Mouse (Mus musculus) olfactory bulb, adult 2 months (tissue): ENCODE results near the gene Fam92a. TPM values are rescaled to one million over a fixed set of nuclear protein-coding genes. Genes with fewer than 3 reads are reported as not detected.
A peak's percentile ranks its signal among the peaks of the same experiment; 100 is the strongest.
"Not testable (repeated sequence)": the region's sequence is repeated elsewhere in the genome, so short reads cannot be mapped to it uniquely, and the experiment has no call there.

ENCODE experiments used
- H3K27ac ChIP-seq: fragments of 200-500 bp; 2 replicates; pipeline ENCODE4 v1.5.1; 2012; ENCODE audit warnings: low read depth, low read length; ENCODE audit not compliant: insufficient read depth
- H3K4me1 ChIP-seq: fragments of 200-500 bp; 2 replicates; pipeline ENCODE4 v1.6.1; 2012; ENCODE audit warnings: low read length; ENCODE audit not compliant: control insufficient read depth, insufficient read depth
- H3K4me3 ChIP-seq: fragments of 200-500 bp; 2 replicates; pipeline ENCODE4 v1.5.1; 2012; ENCODE audit warnings: mild to moderate bottlenecking, low read depth, low read length, moderate library complexity; ENCODE audit not compliant: insufficient read depth
- CTCF ChIP-seq: fragments of 200-500 bp; IDR thresholded peaks from 2 replicates; pipeline ENCODE4 v1.5.1; 2012; ENCODE audit warnings: low read depth, mild to moderate bottlenecking, low read length, moderate library complexity; ENCODE audit not compliant: insufficient read depth
- POLR2A ChIP-seq: fragments of 200-500 bp; IDR thresholded peaks from 2 replicates; pipeline ENCODE4 v1.6.1; 2012; ENCODE audit warnings: mild to moderate bottlenecking, low read depth, low read length, moderate library complexity; ENCODE audit not compliant: insufficient read depth
- WGBS: fragments of 180-500 bp; shearing (Covaris S2); methylation state at CpG from one replicate; pipeline ENCODE4 v1.1.7; 2018; 5-methylcytosine and 5-hydroxymethylcytosine counted together
- polyA plus RNA-seq: library from polyadenylated mRNA; stranded (reverse); fragments of >200 nt; gene quantifications from 2 replicates; pipeline ENCODE4 v1.2.4, GENCODE M21; 2012; ENCODE audit warnings: low replicate concordance; ENCODE audit not compliant: missing spikeins, insufficient read depth, insufficient read length

The Fam92a gene
- polyA plus RNA-seq = not detected in 2 replicates

DNA sequence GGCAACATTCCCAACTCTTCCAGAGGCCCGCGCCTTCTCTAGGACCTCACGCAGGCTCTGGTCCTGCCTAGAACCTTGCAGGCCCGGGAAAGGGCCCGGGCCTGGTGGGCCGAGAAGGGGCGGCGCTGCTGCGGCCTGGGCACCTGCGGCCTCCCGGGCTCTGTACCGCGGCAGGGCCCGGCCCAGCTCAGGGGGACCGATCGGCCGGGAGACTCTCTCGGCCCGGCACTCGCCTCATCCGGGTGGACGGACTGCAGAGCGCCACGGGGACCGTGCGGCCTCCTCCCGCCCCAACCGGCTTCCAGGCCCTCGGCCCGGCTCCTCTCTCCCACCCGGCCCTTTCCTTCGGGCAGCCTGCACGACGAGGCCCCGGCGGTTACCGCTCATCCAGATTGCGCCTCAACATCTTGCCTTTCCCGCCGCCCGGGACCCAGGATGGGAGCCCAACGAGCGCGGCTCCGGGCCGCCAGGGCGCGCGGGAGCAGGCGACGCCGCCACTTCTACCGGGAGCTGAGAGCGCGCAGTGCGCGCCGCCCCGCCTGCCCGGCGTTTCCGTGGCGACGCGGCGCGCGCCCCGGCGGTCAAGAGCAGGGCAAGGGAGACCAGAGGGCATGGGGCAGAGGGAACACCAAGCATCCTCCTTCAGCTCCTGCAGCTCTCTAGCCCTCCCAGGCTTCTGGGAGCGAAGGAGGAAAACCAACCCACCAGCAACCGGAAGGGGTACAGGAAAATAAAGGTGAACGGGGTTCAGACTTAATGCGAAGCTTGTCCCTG is at the start of gene Fam92a:
TSS of gene Fam92a (minus strand) at position 698 of the 774 bp plus-strand sequence.
- H3K4me3 ChIP-seq = peak within 1 kb of the TSS; percentile 85
- H3K4me1 ChIP-seq = no peaks in the 10 kb centered on the region
- under 1% methylated on average over 74 of the region's 74 CpGs for WGBS
- peak within 1 kb of the TSS; percentile 80 for H3K27ac ChIP-seq
- TF ChIP-seq POLR2A (peak; percentile 56), CTCF (peak; percentile 22; the same call in 1 of the 2 replicates)

DNA sequence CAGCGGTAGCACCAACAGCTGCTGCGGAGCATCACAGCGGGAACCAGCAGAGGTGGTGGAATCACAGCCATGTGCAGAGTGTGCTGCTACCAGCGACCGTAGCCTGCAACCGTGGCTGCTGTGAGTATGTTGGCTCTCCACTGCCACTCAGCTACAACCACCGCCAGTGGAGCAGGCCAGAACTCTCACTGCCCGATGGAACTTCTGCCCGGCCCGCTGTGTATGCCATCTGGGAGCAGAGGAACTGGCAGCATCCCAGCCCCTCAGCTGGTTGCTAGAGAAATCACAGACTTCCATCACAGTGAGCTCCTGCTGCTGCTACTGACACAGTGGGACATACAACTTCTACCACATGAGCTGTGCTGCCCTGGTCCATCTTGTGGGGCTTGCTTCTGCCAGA is 7.2 kb upstream of the Fam92a start:
- no peak overlapping the region for H3K27ac ChIP-seq
- no peaks in the 10 kb centered on the region for H3K4me1 ChIP-seq
- TF ChIP-seq POLR2A = no peak
- TF ChIP-seq CTCF = no peak
- WGBS = 63% methylated on average over 10 of the region's 10 CpGs
- no peak overlapping the region for H3K4me3 ChIP-seq

- Histone ChIP-seq H3K4me3 (peak overlapping the region; percentile 85), H3K27ac (no peak overlapping the region), H3K4me1 (no peaks in the 10 kb centered on the region)
- 2% methylated on average over 9 of the region's 9 CpGs for WGBS
- no peak for TF ChIP-seq POLR2A
- no peak for TF ChIP-seq CTCF
Measured at GRCm38 (mm10) chr4:12170986-12171317, 863 bp downstream of the Fam92a start.

- no peak for TF ChIP-seq POLR2A
- TF ChIP-seq CTCF = no peak
- Histone ChIP-seq H3K4me1 (no peaks in the 10 kb centered on the region), H3K4me3 (no peak overlapping the region), H3K27ac (no peak overlapping the region)
Measured at GRCm38 (mm10) chr4:12147660-12148059, 24.2 kb downstream of the Fam92a start.

DNA sequence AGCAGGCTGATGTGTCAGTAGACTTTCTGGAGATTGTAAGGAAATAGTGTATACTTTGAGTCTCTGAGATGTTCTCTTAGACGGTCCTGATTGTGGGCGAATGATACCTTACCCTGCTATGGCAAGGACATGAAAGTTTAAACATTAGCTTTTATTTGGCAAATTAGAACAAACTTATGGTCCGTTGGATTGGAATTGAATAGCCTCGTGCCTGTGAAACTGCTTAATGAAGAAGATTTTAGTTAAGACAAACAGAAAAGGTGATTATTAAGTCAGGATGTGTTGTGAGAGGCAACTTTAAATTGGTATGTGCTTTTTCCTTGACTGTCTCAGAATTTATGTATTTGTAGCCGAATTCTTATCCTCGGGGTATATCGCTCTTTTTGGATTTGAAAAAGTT is 30.3 kb downstream of the Fam92a start:
- WGBS = 42% methylated on average over 7 of the region's 7 CpGs
- H3K4me3 ChIP-seq = not testable (repeated sequence)

DNA sequence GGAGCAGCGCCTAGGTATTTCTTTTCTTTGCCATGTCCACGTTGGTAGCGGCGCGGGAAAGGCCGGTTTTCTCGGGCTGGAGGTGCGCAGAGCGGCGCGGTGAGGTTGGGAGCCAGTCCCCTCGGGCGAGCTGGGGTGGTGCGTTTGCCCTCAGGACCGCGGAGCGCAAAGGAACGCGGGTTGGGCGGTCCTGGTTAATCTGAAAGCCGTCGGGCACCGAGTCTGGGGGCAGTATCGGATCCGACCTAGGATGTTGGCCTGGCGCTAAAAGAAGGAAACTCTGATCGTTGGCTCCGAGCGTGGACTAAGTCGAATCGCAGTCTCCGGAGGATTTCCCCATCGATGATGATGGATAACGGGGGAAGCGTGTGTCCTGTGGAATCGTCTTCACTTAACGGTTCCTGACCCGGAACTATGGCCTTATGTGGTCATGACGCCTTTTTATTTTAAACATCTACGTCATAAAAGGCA is 31.2 kb downstream of the Fam92a start:
- Histone ChIP-seq H3K4me3 (peak overlapping the region; percentile 63), H3K27ac (peak overlapping the region; percentile 78; the same call in 1 of the 2 replicates)
- WGBS = 4% methylated on average over 23 of the region's 40 CpGs
- H3K4me1 ChIP-seq = not testable (repeated sequence)

More for the DNA sequence above, 30.3 kb downstream of the Fam92a start:
- H3K27ac ChIP-seq, H3K4me1 ChIP-seq: not testable (repeated sequence)

- not testable (repeated sequence) for H3K4me1 ChIP-seq
- Histone ChIP-seq H3K4me3 (peak within 1 kb of the TSS; percentile 63), H3K27ac (peak within 1 kb of the TSS; percentile 78; the same call in 1 of the 2 replicates)
- TF ChIP-seq POLR2A = peak; percentile 38; the same call in 1 of the 2 replicates
- WGBS = 3% methylated on average over 17 of the region's 32 CpGs
Measured at GRCm38 (mm10) chr4:12140141-12140567, 31.7 kb downstream of the Fam92a start, which contains the start of gene Rbm12b1. Gene Rbm12b1, plus strand, starts transcription at chr4:12140264.

Other genes with a start within 250 kb of the Fam92a start
- gene Gm10604, start 190.8 kb downstream of the Fam92a start, polyA plus RNA-seq = not detected in 2 replicates
- not detected in 2 replicates for gene Rbm12b2, start 82.6 kb downstream of the Fam92a start, polyA plus RNA-seq
- gene Rbm12b1, start 31.8 kb downstream of the Fam92a start, polyA plus RNA-seq = not detected in 2 replicates